Mouse (Mus musculus): ENCODE measurements around the gene Rd3.

Gene Rd3

GRCm38 (mm10) chr1:191963948-191964772, 13.0 kb upstream of the Rd3 start:
- peak; percentile 92 for DNase-seq (ENCODE audit: low read depth, low spot score)

GRCm38 (mm10) chr1:191964773-191965481, 12.2 kb upstream of the Rd3 start:
- DNase-seq (ENCODE audit: low read depth, low spot score), result peak; percentile 95

GRCm38 (mm10) chr1:191969939-191970338, 7.2 kb upstream of the Rd3 start:
- no peak for DNase-seq (ENCODE audit: low read depth, low spot score)

GRCm38 (mm10) chr1:191974509-191975405, 2.4 kb upstream of the Rd3 start:
- no peak for DNase-seq (ENCODE audit: low read depth, low spot score)

- peak; percentile 29 for DNase-seq (ENCODE audit: low read depth, low spot score)
Measured at GRCm38 (mm10) chr1:191981426-191982102, 4.4 kb downstream of the Rd3 start.

GRCm38 (mm10) chr1:191986674-191987480, 9.7 kb downstream of the Rd3 start:
- DNase-seq (ENCODE audit: low read depth, low spot score), result no peak

- no peak for DNase-seq (ENCODE audit: low read depth, low spot score)
Measured at GRCm38 (mm10) chr1:191987481-191987769, 10.3 kb downstream of the Rd3 start.

GRCm38 (mm10) chr1:191988646-191989045, 11.5 kb downstream of the Rd3 start:
- no peak for DNase-seq (ENCODE audit: low read depth, low spot score)

- DNase-seq (ENCODE audit: low read depth, low spot score), result no peak
Measured at GRCm38 (mm10) chr1:191989060-191989459, 11.9 kb downstream of the Rd3 start.

- DNase-seq (ENCODE audit: low read depth, low spot score), result peak; percentile 98
Measured at GRCm38 (mm10) chr1:191989994-191990393, 12.8 kb downstream of the Rd3 start.

- DNase-seq (ENCODE audit: low read depth, low spot score), result no peak
Measured at GRCm38 (mm10) chr1:191992040-191992780, 15.0 kb downstream of the Rd3 start.

GRCm38 (mm10) chr1:191994476-191994875, 17.3 kb downstream of the Rd3 start:
- no peak for DNase-seq (ENCODE audit: low read depth, low spot score)

- DNase-seq (ENCODE audit: low read depth, low spot score), result peak; percentile 72
Measured at GRCm38 (mm10) chr1:191995488-191995887, 18.3 kb downstream of the Rd3 start.

- no peak for DNase-seq (ENCODE audit: low read depth, low spot score)
Measured at GRCm38 (mm10) chr1:191995916-191996315, 18.7 kb downstream of the Rd3 start.

GRCm38 (mm10) chr1:191996621-191997185, 19.5 kb downstream of the Rd3 start:
- no peak for DNase-seq (ENCODE audit: low read depth, low spot score)

GRCm38 (mm10) chr1:191999022-191999421, 21.9 kb downstream of the Rd3 start:
- DNase-seq (ENCODE audit: low read depth, low spot score), result peak; percentile 32
